Mouse (Mus musculus): ENCODE results near the gene Obox1. TPM values are rescaled to one million over a fixed set of nuclear protein-coding genes. Genes with fewer than 3 reads are reported as not detected.
"Not testable (repeated sequence)": the region's sequence is repeated elsewhere in the genome, so short reads cannot be mapped to it uniquely, and the experiment has no call there.

Obox1 gene
- not detected in 2 replicates for polyA plus RNA-seq (2011; ENCODE audit: insufficient read depth, insufficient read length, low read depth, missing spikeins)

GRCm38 (mm10) chr7:15388421-15388998 lies at the start of gene Obox1, which contains the start of gene Obox2:
TSS of gene Obox1 (plus strand) at chr7:15388948.
TSS of gene Obox2 (plus strand) at chr7:15388721.
- not testable (repeated sequence) for H3K27me3 ChIP-seq (ENCODE audit: control insufficient read depth, insufficient read depth, low read length, poor library complexity, severe bottlenecking); H3K9ac ChIP-seq (ENCODE audit: low read depth, poor library complexity, severe bottlenecking); H3K4me3 ChIP-seq (ENCODE audit: low read depth, low read length); H3K27ac ChIP-seq (ENCODE audit: insufficient read depth, low read length); H3K9me3 ChIP-seq (replicated peaks; ENCODE audit: control insufficient read depth, insufficient read depth, low read length, poor library complexity, severe bottlenecking); H3K4me1 ChIP-seq (ENCODE audit: control insufficient read depth, insufficient read depth, low read length); H3K36me3 ChIP-seq (ENCODE audit: control insufficient read depth, insufficient read depth, low read length, poor library complexity, severe bottlenecking)

DNA sequence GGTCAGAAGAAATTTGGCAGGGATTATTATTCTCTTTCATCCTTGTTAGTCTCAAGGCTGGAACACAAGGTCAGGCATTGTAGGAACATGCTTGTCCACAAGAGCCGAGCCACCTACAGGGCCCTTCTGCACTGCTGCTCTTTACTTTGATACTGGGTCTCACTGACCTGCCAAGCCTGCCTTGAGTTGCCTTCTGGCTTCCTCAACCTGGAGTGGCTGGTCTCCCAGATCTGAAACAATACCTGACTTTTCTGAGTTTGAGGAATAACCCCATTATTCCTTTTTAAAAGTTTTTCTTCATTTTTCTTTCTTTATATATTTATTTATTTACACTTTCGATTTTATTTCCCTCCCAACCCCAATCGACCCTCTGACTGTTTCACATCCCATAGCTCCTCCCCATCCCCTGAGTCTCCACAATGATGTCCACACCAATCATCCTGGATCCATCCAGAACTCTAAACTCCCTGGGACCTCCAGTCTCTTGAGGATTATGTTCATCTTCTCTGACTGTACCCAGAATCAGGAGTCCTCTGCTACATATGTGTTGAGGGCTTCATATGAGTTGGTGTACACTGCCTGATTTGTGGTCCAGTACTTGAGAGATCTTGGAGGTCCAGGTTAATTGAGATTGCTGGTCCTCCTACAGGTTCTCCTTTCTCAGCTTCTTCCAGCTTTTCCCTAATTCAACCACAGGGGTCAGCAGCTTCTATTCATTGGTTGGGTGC lies 10.6 kb downstream of the Obox1 start:
- not testable (repeated sequence) for H3K9me3 ChIP-seq (replicated peaks; ENCODE audit: control insufficient read depth, insufficient read depth, low read length, poor library complexity, severe bottlenecking); H3K27me3 ChIP-seq (ENCODE audit: control insufficient read depth, insufficient read depth, low read length, poor library complexity, severe bottlenecking); H3K9ac ChIP-seq (ENCODE audit: low read depth, poor library complexity, severe bottlenecking); H3K27ac ChIP-seq (ENCODE audit: insufficient read depth, low read length); H3K4me1 ChIP-seq (ENCODE audit: control insufficient read depth, insufficient read depth, low read length); H3K36me3 ChIP-seq (ENCODE audit: control insufficient read depth, insufficient read depth, low read length, poor library complexity, severe bottlenecking); H3K4me3 ChIP-seq (ENCODE audit: low read depth, low read length)

GRCm38 (mm10) chr7:15406816-15407215 lies 18.1 kb downstream of the Obox1 start:
- not testable (repeated sequence) for H3K9ac ChIP-seq (ENCODE audit: low read depth, poor library complexity, severe bottlenecking); H3K36me3 ChIP-seq (ENCODE audit: control insufficient read depth, insufficient read depth, low read length, poor library complexity, severe bottlenecking); H3K4me1 ChIP-seq (ENCODE audit: control insufficient read depth, insufficient read depth, low read length); H3K4me3 ChIP-seq (ENCODE audit: low read depth, low read length); H3K27ac ChIP-seq (ENCODE audit: insufficient read depth, low read length); H3K27me3 ChIP-seq (ENCODE audit: control insufficient read depth, insufficient read depth, low read length, poor library complexity, severe bottlenecking); H3K9me3 ChIP-seq (replicated peaks; ENCODE audit: control insufficient read depth, insufficient read depth, low read length, poor library complexity, severe bottlenecking)

DNA sequence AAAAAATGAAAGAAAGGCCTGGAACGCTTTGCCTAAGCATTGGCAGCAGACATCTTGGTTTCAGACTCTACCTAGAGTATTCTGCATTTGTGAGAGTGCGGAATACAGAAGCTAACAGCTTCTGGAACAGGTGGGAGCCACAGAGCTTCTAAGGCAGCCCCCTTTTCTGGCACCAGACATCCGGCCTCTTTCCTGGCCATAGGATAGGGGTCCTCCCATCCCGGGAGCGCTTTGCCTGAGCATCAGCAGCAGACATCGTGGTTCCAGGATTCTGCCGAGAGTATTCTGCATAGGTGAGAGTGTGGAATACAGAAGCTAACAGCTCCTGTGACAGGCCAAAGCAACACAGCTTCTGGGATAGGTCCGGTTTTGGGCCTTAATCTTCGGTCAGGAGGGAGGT lies 29.3 kb downstream of the Obox1 start:
- not testable (repeated sequence) for H3K4me3 ChIP-seq (ENCODE audit: low read depth, low read length); H3K27me3 ChIP-seq (ENCODE audit: control insufficient read depth, insufficient read depth, low read length, poor library complexity, severe bottlenecking); H3K27ac ChIP-seq (ENCODE audit: insufficient read depth, low read length); H3K4me1 ChIP-seq (ENCODE audit: control insufficient read depth, insufficient read depth, low read length); H3K9me3 ChIP-seq (replicated peaks; ENCODE audit: control insufficient read depth, insufficient read depth, low read length, poor library complexity, severe bottlenecking); H3K36me3 ChIP-seq (ENCODE audit: control insufficient read depth, insufficient read depth, low read length, poor library complexity, severe bottlenecking); H3K9ac ChIP-seq (ENCODE audit: low read depth, poor library complexity, severe bottlenecking)

DNA sequence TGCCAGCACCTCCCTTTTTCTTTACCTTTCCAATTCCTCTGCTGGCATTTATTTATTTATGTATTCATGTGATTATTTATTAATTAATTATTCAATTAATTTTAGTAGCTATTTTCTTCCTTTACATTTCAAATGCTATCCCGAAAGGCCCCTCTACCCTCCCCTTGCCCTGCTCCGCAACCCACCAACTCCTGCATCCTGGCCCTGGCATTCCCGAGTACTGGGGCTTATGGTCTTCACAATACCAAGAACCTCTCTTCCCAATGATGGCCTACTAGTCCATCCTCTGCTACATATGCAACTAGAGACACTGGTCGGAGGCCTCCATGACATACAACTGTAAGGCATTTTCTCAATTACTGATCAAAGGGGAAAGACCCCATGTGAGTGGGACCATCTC lies 36.8 kb downstream of the Obox1 start:
- H3K27me3 ChIP-seq (ENCODE audit: control insufficient read depth, insufficient read depth, low read length, poor library complexity, severe bottlenecking); H3K36me3 ChIP-seq (ENCODE audit: control insufficient read depth, insufficient read depth, low read length, poor library complexity, severe bottlenecking); H3K4me3 ChIP-seq (ENCODE audit: low read depth, low read length); H3K27ac ChIP-seq (ENCODE audit: insufficient read depth, low read length); H3K4me1 ChIP-seq (ENCODE audit: control insufficient read depth, insufficient read depth, low read length); H3K9me3 ChIP-seq (replicated peaks; ENCODE audit: control insufficient read depth, insufficient read depth, low read length, poor library complexity, severe bottlenecking); H3K9ac ChIP-seq (ENCODE audit: low read depth, poor library complexity, severe bottlenecking): not testable (repeated sequence)

GRCm38 (mm10) chr7:15509411-15509810 lies 120.7 kb downstream of the Obox1 start:
- not testable (repeated sequence) for H3K4me3 ChIP-seq (ENCODE audit: low read depth, low read length); H3K36me3 ChIP-seq (ENCODE audit: control insufficient read depth, insufficient read depth, low read length, poor library complexity, severe bottlenecking); H3K27me3 ChIP-seq (ENCODE audit: control insufficient read depth, insufficient read depth, low read length, poor library complexity, severe bottlenecking); H3K4me1 ChIP-seq (ENCODE audit: control insufficient read depth, insufficient read depth, low read length); H3K9ac ChIP-seq (ENCODE audit: low read depth, poor library complexity, severe bottlenecking); H3K9me3 ChIP-seq (replicated peaks; ENCODE audit: control insufficient read depth, insufficient read depth, low read length, poor library complexity, severe bottlenecking); H3K27ac ChIP-seq (ENCODE audit: insufficient read depth, low read length)

Other genes starting within 250 kb of the Obox1 start
- not detected in 2 replicates for gene Obox2, start 227 bp upstream of the Obox1 start, polyA plus RNA-seq (2011; ENCODE audit: insufficient read depth, insufficient read length, low read depth, missing spikeins)

Data from ES-Bruce4 (cell line).